Mouse (Mus musculus): Measurements from ENCODE around the gene Cdkal1. TPM values are rescaled to one million over a fixed set of nuclear protein-coding genes. Genes with fewer than 3 reads are reported as not detected.

Cdkal1 gene
- polyA plus RNA-seq, 1 experiment from 2014 or later: 8.7 TPM

DNA sequence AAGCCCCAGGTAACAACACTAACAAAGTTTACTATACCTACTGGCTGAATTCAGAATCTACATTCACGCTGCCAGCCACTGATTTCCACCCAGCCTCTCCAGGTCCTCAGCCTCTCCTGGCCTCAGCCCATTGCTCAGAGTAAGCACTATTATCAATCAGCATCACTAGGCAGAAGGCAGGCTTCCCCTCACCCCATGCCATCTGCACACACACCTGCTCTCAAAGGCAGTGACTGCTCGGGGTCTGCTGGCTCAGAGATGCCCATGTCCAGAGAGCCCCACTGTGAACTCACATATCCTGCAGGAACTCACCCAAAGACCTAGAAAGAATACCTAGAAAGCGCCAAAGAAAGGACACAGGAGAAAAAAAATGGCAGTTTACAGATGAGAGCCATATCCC is 102.2 kb downstream of the Cdkal1 start:
- Histone ChIP-seq H3K4me3 (ENCODE audit: low read depth, low read length) (no peak overlapping the region), H3K4me2 (ENCODE audit: low read depth, low read length) (no peak overlapping the region), H3K9ac (replicated peaks) (no peak overlapping the region), H3K9me3 (ENCODE audit: low read length) (no peaks in the 10 kb centered on the region), H3K27ac (ENCODE audit: low read depth) (no peak overlapping the region), H3K36me3 (replicated peaks; ENCODE audit: insufficient read depth, low read length) (no peaks in the 10 kb centered on the region), H3K4me1 (ENCODE audit: insufficient read depth) (peaks cover 7% of the 10 kb centered on the region), H3K27me3 (ENCODE audit: insufficient read depth, low read length) (no peaks in the 10 kb centered on the region)
- DNase-seq (no peak), ATAC-seq (no peak)
- 74% methylated on average over 3 of the region's 3 CpGs for WGBS (ENCODE audit: insufficient replicate concordance)
- TF ChIP-seq CTCF (IDR thresholded peaks at IDR 0.05; ENCODE audit: low read depth): no peak
- TF ChIP-seq EP300 (IDR thresholded peaks at IDR 0.05; ENCODE audit: low read depth): no peak

DNA sequence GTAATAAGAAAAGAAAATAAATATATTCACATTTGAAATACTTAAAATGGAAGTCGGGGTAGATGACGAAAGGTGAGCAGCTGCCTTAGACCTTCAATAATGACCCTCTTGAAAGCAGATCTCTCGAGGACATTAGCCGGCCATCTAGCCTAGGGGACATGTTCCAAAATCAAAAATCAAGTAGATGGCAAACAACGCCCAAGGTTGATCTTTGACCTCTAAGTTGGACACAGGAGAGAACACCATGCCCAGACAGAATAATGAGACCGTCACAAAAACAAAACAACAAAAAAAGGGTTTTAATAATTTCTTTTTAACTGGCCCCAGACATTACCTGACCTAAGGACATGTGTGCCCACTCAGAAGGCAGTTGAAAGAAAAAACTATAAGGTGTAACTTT is 103.4 kb downstream of the Cdkal1 start:
- H3K4me1 ChIP-seq (ENCODE audit: insufficient read depth): peaks cover 6% of the 10 kb centered on the region
- ATAC-seq (no peak), DNase-seq (no peak)
- H3K9me3 ChIP-seq (ENCODE audit: low read length): no peaks in the 10 kb centered on the region
- no peak overlapping the region for H3K27ac ChIP-seq (ENCODE audit: low read depth)
- WGBS (ENCODE audit: insufficient replicate concordance): 77% methylated on average over 6 of the region's 6 CpGs
- no peaks in the 10 kb centered on the region for H3K27me3 ChIP-seq (ENCODE audit: insufficient read depth, low read length)
- no peak overlapping the region for H3K9ac ChIP-seq (replicated peaks)
- no peaks in the 10 kb centered on the region for H3K36me3 ChIP-seq (replicated peaks; ENCODE audit: insufficient read depth, low read length)
- no peak overlapping the region for H3K4me3 ChIP-seq (ENCODE audit: low read depth, low read length)
- TF ChIP-seq CTCF (IDR thresholded peaks at IDR 0.05; ENCODE audit: low read depth) (no peak), EP300 (IDR thresholded peaks at IDR 0.05; ENCODE audit: low read depth) (no peak)
- H3K4me2 ChIP-seq (ENCODE audit: low read depth, low read length): no peak overlapping the region

GRCm38 (mm10) chr13:29751201-29751600 is 104.3 kb downstream of the Cdkal1 start:
- DNase-seq: no peak
- no peak for ATAC-seq
- H3K4me3 ChIP-seq (ENCODE audit: low read depth, low read length): no peak overlapping the region
- H3K27me3 ChIP-seq (ENCODE audit: insufficient read depth, low read length): no peaks in the 10 kb centered on the region
- no peak overlapping the region for H3K4me2 ChIP-seq (ENCODE audit: low read depth, low read length)
- 87% methylated on average over 5 of the region's 5 CpGs for whole genome bisulfite sequencing (ENCODE audit: insufficient replicate concordance)
- no peak overlapping the region for H3K27ac ChIP-seq (ENCODE audit: low read depth)
- no peak overlapping the region for H3K9ac ChIP-seq (replicated peaks)
- H3K36me3 ChIP-seq (replicated peaks; ENCODE audit: insufficient read depth, low read length): no peaks in the 10 kb centered on the region
- peaks cover 4% of the 10 kb centered on the region; the same call in 1 of the 2 replicates for H3K4me1 ChIP-seq (ENCODE audit: insufficient read depth)
- TF ChIP-seq EP300 (IDR thresholded peaks at IDR 0.05; ENCODE audit: low read depth): no peak
- no peak for TF ChIP-seq CTCF (IDR thresholded peaks at IDR 0.05; ENCODE audit: low read depth)
- H3K9me3 ChIP-seq (ENCODE audit: low read length): no peaks in the 10 kb centered on the region

DNA sequence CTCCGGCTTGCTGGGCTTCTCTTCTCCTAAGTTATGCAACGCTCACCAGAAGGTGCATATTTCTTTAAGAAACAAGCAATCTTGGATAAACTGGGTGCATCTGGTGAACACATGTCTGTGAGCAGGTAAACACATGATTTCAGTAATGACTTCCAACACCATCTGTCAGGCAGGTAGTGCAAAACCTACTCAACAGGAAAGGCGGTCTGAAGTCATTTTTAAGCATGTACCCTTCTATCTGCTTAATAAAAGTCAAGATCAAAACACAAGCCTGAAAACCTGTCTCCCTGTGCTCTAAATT is 108.2 kb downstream of the Cdkal1 start:
- WGBS (ENCODE audit: insufficient replicate concordance): 83% methylated on average over 3 of the region's 3 CpGs

DNA sequence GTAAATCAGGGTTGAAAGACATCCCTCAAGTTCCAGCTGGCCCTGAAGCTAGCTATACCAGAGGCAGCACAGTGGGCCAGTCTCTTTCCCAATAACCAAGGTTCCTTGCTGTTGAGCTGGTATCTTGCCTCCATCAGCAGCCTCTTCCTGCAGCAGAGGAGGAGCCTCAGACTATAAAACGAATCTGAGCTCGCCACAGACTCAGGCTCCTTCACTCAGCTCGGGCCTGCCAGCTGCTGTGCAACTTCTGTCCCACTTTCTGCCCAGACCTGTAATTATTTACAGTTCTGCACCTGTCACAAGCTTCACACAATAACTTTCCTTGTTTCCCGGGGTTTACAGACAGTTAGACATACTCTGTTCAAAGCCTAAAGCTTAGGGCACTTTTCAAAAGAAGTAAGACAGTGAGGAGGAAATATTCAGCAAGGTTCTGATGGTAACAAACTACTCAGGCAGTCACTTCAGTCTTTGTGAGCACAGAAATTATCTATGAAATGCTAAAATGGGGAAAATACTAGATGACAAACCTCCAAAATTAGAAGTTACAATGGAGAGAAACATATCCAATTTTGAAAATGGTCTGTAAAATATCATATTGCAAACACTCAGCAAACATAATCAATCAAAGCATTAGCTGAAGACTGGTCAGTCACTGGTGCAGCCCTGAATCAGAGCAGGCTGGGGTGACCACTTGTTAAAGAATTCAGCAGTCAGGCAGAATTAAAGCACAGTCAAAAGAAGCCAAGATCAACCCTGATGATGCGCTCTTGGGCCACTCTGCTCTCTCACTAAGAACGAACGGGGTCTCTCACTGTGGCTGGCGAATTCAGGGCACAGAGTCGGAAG is 108.8 kb downstream of the Cdkal1 start:
- no peak for TF ChIP-seq CTCF (IDR thresholded peaks at IDR 0.05; ENCODE audit: low read depth)
- TF ChIP-seq EP300 (IDR thresholded peaks at IDR 0.05; ENCODE audit: low read depth): no peak
- Histone ChIP-seq H3K36me3 (replicated peaks; ENCODE audit: insufficient read depth, low read length) (no peaks in the 10 kb centered on the region), H3K27me3 (ENCODE audit: insufficient read depth, low read length) (no peaks in the 10 kb centered on the region), H3K9me3 (ENCODE audit: low read length) (no peaks in the 10 kb centered on the region), H3K9ac (replicated peaks) (no peak overlapping the region), H3K27ac (ENCODE audit: low read depth) (no peak overlapping the region), H3K4me2 (ENCODE audit: low read depth, low read length) (no peak overlapping the region), H3K4me1 (ENCODE audit: insufficient read depth) (no peaks in the 10 kb centered on the region), H3K4me3 (ENCODE audit: low read depth, low read length) (no peak overlapping the region)
- 63% methylated on average over 9 of the region's 9 CpGs for WGBS (ENCODE audit: insufficient replicate concordance)
- no peak for ATAC-seq
- DNase-seq: no peak

More for the DNA sequence above, 108.2 kb downstream of the Cdkal1 start:
- ATAC-seq (no peak), DNase-seq (no peak)
- H3K9ac ChIP-seq (replicated peaks): no peak overlapping the region
- H3K4me3 ChIP-seq (ENCODE audit: low read depth, low read length): no peak overlapping the region
- no peaks in the 10 kb centered on the region for H3K27me3 ChIP-seq (ENCODE audit: insufficient read depth, low read length)
- no peaks in the 10 kb centered on the region for H3K9me3 ChIP-seq (ENCODE audit: low read length)
- no peak for TF ChIP-seq CTCF (IDR thresholded peaks at IDR 0.05; ENCODE audit: low read depth)
- no peak for TF ChIP-seq EP300 (IDR thresholded peaks at IDR 0.05; ENCODE audit: low read depth)
- H3K4me1 ChIP-seq (ENCODE audit: insufficient read depth): no peaks in the 10 kb centered on the region
- H3K27ac ChIP-seq (ENCODE audit: low read depth): no peak overlapping the region
- no peak overlapping the region for H3K4me2 ChIP-seq (ENCODE audit: low read depth, low read length)
- H3K36me3 ChIP-seq (replicated peaks; ENCODE audit: insufficient read depth, low read length): no peaks in the 10 kb centered on the region

DNA sequence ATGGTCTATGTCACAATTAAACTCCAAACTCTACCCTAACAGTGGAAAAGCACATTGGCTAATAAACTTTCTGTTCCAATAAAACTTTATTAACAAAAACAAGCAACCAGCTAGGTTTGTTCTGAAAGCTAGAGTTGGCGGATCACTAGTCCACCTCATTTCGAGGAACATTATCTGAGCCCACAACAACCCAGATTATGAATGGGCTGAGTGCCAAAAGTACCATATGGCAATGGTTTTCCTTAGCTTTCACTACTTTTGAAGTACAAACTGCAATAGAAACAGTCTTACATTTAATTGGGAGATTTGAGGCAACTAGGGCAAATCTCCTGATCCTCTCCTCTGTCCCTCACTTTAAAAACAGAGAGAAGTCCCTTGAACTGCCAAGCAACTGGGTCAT is 110.4 kb downstream of the Cdkal1 start:
- TF ChIP-seq EP300 (IDR thresholded peaks at IDR 0.05; ENCODE audit: low read depth) (no peak), CTCF (IDR thresholded peaks at IDR 0.05; ENCODE audit: low read depth) (no peak)
- Histone ChIP-seq H3K36me3 (replicated peaks; ENCODE audit: insufficient read depth, low read length) (no peaks in the 10 kb centered on the region), H3K9me3 (ENCODE audit: low read length) (no peaks in the 10 kb centered on the region), H3K4me3 (ENCODE audit: low read depth, low read length) (no peak overlapping the region), H3K27ac (ENCODE audit: low read depth) (no peak overlapping the region), H3K4me2 (ENCODE audit: low read depth, low read length) (no peak overlapping the region), H3K4me1 (ENCODE audit: insufficient read depth) (no peaks in the 10 kb centered on the region), H3K9ac (replicated peaks) (no peak overlapping the region), H3K27me3 (ENCODE audit: insufficient read depth, low read length) (no peaks in the 10 kb centered on the region)
- ATAC-seq: no peak
- DNase-seq: no peak
- WGBS (ENCODE audit: insufficient replicate concordance): 46% methylated on average over 2 of the region's 2 CpGs

Data from liver, postnatal 0 days (tissue).